Mouse (Mus musculus) T-helper 1 cell (primary cell): ENCODE data around the gene Cuta.

ENCODE experiments used
- in situ Hi-C: fragments of 300-600 bp; cut with MboI, MseI; formaldehyde crosslinking; loops from one replicate; pipeline ENCODE4 v1.15.1; 2025; ENCODE audit warnings: high pct_unique_total_duplicates

Cuta gene

DNA sequence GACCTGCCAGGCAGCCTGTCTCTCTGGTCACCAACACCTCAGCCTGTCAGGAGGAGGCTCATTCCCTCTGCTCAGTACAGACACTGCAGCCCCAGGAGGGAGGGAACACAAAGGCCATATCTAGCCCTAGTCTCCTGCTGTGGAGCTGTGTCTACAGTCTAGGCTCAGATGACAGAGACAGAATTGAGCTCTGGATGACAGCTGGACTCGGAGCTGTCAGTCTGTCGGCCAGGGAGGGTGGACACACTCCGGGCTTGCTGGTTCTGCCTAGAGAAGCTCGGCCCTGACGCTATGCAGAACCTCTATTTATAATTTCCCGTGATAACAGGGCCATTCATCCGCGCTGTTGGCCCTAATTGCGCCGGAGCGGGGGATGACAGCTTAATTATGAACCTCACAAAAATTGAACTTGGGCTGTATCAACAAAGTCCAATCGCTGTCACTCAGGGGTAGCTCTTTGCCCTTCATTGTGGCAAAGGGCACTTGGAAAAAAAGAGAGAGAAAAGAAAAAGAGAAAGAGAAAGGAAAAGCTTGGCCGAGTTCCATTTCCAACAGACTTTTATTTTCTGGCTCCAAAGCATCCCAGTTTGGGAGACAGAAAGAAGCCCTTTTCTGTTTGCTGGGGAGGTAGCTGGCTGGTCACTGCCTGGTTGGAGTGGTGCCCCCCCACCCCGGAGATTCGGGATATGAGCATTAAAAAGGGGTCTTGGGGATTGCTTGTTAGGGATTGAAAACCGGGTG is 46.6 kb downstream of the Cuta start:
- in situ Hi-C loops: loop anchor here (10.0 kb wide), 1 partner anchor 408 kb away; no protein-coding TSS in a partner anchor

GRCm38 (mm10) chr17:26887926-26888325 is 51.4 kb downstream of the Cuta start:
- in situ Hi-C loops: no loop called here

DNA sequence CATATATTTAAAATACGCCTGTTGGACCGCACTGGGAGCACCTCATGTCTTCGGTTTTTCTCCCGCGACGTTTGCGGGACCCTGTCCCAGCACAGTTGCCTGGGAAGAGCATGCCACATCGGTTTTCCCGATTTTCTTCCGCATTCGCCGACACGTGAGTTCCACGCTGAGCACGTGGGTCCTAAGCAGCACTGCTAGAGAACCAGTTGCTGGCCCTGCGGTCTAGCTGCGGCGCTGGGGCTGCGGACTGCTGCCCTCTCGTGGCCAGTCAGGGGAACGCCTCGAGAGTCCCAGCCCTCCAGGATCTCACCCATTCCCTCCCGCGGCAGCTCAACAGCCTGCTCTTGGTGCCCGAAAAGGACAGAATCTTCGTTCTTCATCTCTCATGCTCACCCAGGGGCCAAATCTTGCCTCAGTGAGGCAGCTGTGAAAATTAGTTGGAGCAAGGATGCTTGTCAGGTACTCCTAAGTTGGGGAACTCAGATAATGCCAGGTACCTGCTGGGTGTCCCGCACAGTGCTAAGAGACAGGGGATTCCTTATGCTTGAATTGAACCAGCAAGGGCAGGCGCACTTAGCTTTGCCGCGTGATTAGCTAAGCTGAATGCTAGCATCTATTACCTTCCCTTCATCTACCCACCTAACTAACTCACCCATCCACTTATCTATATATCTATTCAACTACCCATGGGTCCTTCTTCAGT is 53.2 kb downstream of the Cuta start:
- in situ Hi-C loops: no loop called here

DNA sequence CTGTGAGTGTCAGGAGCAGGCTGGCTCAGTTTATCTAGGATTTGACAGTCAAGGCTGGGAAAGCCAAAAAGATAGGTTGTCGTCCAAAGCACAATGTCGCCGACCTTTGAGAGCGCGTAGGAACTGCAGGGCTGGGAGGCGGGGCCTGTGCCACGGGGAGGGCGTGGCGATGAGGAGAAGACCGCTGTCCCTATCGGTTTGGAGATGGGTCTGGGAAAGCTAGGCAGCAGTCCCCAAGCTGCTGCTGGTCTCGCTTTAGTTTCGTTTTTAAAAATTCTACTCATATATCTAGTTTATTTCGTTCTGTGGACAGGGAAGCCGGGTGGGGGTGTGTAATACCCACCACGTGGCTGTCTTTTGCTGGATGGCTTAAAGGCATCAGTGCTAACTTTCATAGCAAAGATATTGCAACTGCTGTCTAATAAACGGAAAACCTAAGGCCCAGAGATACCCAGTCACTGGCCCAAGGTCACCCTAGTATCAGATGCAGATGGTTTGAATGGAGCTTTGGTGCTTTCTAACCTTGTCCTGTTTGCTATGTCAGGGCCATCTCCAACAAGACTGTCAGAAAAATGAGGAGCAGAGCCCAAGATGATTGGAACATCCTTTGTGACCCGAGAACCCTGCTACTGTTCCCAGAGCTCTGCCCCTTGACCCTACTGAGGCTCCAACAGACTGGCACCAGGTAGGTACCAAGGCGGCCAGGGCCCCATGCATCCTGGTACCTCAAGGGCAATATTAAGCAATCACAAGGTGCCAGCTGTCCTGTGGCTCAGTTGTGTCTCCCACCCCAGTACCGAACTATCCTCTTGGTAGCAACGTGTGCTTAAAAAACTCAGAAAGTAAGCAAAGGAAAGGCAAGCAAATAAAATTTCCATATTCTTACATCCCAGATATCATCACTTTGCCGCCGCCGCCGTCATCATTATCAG is 54.1 kb downstream of the Cuta start:
- in situ Hi-C loops: no loop called here
